Mouse (Mus musculus) limb, embryonic 14.5 days (tissue): Measurements from ENCODE around the gene Phlpp1. TPM values are rescaled to one million over a fixed set of nuclear protein-coding genes. Genes with fewer than 3 reads are reported as not detected.

Experiments
- ATAC-seq: fragments of 200-750 bp; cut with Nextera tagmentation; 2 replicates; pipeline ENCODE4 v1.8.0; 2017; ENCODE audit warnings: low read depth, moderate number of reproducible peaks, moderate TSS enrichment; ENCODE audit not compliant: low FRiP score
- DNase-seq: peaks from one replicate; pipeline ENCODE4 v3.0.0-alpha.2; 2015; ENCODE audit warnings: low spot score
- H3K27ac ChIP-seq: fragments of 300-500 bp; sonication (generic); replicated peaks from 2 replicates; pipeline ENCODE4 v1.5.1; 2014; ENCODE audit warnings: low read depth, mild to moderate bottlenecking, low read length, moderate library complexity, mixed read lengths
- H3K27me3 ChIP-seq: fragments of 300-500 bp; sonication (generic); 2 replicates; pipeline ENCODE4 v1.6.1; 2014; ENCODE audit warnings: low read length, mixed read lengths; ENCODE audit not compliant: control insufficient read depth, insufficient read depth
- H3K36me3 ChIP-seq: fragments of 300-500 bp; sonication (generic); 2 replicates; pipeline ENCODE4 v1.6.1; 2014; ENCODE audit warnings: mild to moderate bottlenecking, low read length, moderate library complexity, mixed read lengths; ENCODE audit not compliant: control insufficient read depth, insufficient read depth
- H3K4me1 ChIP-seq: fragments of 300-500 bp; sonication (generic); 2 replicates; pipeline ENCODE4 v1.6.1; 2014; ENCODE audit warnings: antibody characterized with exemption, low read length, mixed read lengths; ENCODE audit not compliant: control insufficient read depth, insufficient read depth
- H3K4me2 ChIP-seq: fragments of 300-500 bp; sonication (generic); replicated peaks from 2 replicates; pipeline ENCODE4 v1.6.1; 2014; ENCODE audit warnings: low read depth, mild to moderate bottlenecking, low read length, moderate library complexity; ENCODE audit not compliant: severe bottlenecking
- H3K4me3 ChIP-seq: fragments of 300-500 bp; sonication (generic); replicated peaks from 2 replicates; pipeline ENCODE4 v1.5.1; 2014; ENCODE audit warnings: low read length
- H3K9ac ChIP-seq: fragments of 300-500 bp; sonication (generic); 2 replicates; pipeline ENCODE4 v1.6.1; 2014; ENCODE audit warnings: mild to moderate bottlenecking, low read depth, low read length, moderate library complexity; ENCODE audit not compliant: severe bottlenecking
- H3K9me3 ChIP-seq: fragments of 300-500 bp; sonication (generic); 2 replicates; pipeline ENCODE4 v1.6.1; 2016; ENCODE audit warnings: low read length; ENCODE audit not compliant: control insufficient read depth
- POLR2A ChIP-seq: fragments of 200-500 bp; IDR thresholded peaks from 2 replicates; pipeline ENCODE4 v1.8.0; 2012; ENCODE audit warnings: inconsistent platforms, mild to moderate bottlenecking, moderate library complexity, borderline replicate concordance; ENCODE audit not compliant: insufficient read depth, insufficient read length; ENCODE audit errors: extremely low read depth
- WGBS: fragments of 180-500 bp; shearing (Covaris S2); extraction: QIAGEN DNeasy Blood & Tissue Kit; methylation state at CpG from one replicate; pipeline ENCODE4 v1.1.7; 2014; 5-methylcytosine and 5-hydroxymethylcytosine counted together
- polyA plus RNA-seq, 2 experiments: library from polyadenylated mRNA; depleted of rRNA in 1 of 2; stranded (reverse) in 1 of 2; unstranded in 1 of 2; fragments of >200 nt; fragmentation: Nextera tagmentation in 1 of 2; extraction: Ambion mirVana in 1 of 2; gene quantifications; 2 replicates each; pipeline versions ENCODE4 v1.2.1 to v1.2.3; 2012 to 2014

Gene Phlpp1
- polyA plus RNA-seq (2012; rRNA removed) (9.3 and 10.8 TPM in 2 replicates), polyA plus RNA-seq (2014; fragmentation: Nextera tagmentation; extraction: Ambion mirVana) (3.9 and 5.5 TPM in 2 replicates)

DNA sequence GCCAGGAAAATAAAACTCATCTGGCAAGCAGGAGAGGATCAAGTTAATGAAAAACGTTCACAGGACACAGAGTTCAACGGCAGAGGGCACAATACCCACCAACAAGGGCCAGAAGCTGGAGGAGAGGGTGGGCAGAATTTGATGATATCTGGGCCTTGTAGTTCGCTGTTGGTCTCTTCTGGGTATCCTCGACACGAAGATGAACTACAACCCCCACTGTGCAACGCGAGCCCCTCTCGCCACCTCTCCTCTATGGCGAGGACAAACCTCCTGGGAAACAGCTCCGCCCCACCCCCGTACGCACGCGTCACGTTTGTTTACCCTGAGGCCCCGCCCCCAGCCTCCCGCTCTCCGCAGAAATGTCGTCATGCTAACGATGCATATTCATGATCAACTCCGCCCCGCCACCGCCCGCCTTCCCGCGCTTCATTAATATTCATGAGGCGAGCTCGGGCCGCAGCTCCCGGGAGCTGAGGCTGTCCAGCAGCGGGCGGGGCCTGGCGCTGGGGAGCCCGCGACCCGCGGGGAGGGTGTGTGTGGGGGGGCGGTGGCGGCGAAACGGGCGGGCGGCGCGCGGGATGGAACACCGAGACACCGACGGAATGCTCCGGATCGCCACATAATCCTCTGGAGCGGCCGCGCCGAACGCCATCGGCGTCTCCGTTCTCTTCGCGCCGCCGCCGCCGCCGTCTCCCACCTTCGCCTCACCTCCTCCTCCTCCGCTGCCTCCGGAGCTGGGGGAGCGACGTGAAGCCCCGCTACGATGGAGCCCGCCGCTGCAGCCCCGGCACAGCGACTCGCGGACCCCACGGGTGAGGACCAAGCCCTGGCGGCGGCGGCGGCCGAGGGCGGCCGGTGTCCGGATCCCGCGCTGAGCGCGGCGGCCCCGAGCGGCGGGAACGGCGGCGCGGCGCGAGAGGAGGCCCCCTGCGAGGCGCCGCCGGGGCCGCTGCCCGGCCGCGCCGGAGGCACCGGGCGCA is at the start of gene Phlpp1:
Gene Phlpp1, plus strand, starts transcription at position 512 of the 980 bp plus-strand sequence.
- DNase-seq = peak; percentile 99
- H3K9ac ChIP-seq = peak within 1 kb of the TSS; percentile 84
- no peaks in the 10 kb centered on the region for H3K36me3 ChIP-seq
- no peaks in the 10 kb centered on the region for H3K27me3 ChIP-seq
- 0 out of 2 replicates have a peak, but pooled peaks have one; percentile 33 for TF ChIP-seq POLR2A
- H3K9me3 ChIP-seq = no peaks in the 10 kb centered on the region
- peak within 1 kb of the TSS; percentile 80 for H3K4me3 ChIP-seq
- 0% methylated on average over 35 of the region's 113 CpGs for WGBS
- H3K27ac ChIP-seq = peak within 1 kb of the TSS; percentile 83
- peak; percentile 98 for ATAC-seq
- peaks cover 26% of the 10 kb centered on the region for H3K4me1 ChIP-seq
- peak within 1 kb of the TSS; percentile 72 for H3K4me2 ChIP-seq

DNA sequence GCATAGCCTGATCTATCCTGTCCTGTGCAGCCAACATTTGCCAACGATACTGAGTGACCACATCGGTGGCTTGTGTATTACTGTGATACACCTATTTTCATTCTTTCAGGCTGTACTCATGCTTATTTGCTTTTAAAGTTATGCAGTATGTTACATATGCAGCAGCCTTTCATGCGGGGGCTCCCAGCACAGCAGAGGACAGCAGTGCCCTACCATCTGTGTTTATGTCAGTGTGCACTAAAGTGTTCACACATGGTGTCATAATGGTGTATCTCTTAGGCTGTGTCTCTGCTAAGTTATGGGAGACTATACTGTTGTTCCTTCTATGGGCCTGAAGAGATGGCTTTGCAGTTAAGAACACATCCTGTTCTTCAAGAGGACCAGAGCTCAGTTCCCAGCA is 45.0 kb upstream of the Phlpp1 start:
- Histone ChIP-seq H3K4me3 (no peak overlapping the region), H3K27me3 (no peaks in the 10 kb centered on the region), H3K9ac (no peak overlapping the region), H3K36me3 (no peaks in the 10 kb centered on the region), H3K4me1 (no peaks in the 10 kb centered on the region), H3K4me2 (no peak overlapping the region), H3K27ac (no peak overlapping the region), H3K9me3 (no peaks in the 10 kb centered on the region)
- DNase-seq = no peak
- TF ChIP-seq POLR2A = no peak
- WGBS = 87% methylated on average over 3 of the region's 3 CpGs
- ATAC-seq = no peak

DNA sequence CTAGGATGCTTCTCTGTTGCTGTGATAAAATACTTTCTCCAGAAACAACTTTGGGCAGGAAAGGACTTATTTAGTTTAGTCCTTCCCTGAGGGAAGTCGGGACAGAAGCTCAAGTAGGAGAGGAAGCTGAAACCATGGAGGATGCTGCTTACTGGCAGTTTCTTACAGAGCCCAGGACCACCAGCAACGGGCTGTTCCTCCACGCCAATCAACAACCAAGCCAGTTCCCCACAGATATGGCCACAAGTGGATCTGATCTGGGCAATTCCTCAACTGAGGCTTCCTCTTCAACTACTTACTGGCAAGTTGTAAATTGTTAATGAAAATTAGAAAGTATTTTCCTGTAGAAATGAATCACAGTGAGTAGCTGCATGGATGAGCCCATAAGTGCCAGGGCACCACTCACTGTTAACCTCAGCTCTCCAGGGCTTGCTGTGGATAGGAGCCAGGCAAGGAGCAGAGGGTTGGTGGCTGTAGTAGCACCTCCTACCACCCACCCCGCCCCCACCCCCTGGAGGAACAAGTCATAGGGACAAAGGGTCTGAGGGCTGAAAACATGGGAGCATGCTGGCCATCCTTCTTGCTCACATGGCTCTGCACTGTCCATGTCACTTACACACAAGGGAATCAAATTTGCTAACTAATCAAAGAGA is 39.7 kb upstream of the Phlpp1 start:
- Histone ChIP-seq H3K4me3 (no peak overlapping the region), H3K4me1 (no peaks in the 10 kb centered on the region), H3K9me3 (no peaks in the 10 kb centered on the region), H3K27ac (no peak overlapping the region), H3K9ac (no peak overlapping the region), H3K27me3 (no peaks in the 10 kb centered on the region), H3K4me2 (no peak overlapping the region), H3K36me3 (no peaks in the 10 kb centered on the region)
- no peak for TF ChIP-seq POLR2A
- 67% methylated on average over 4 of the region's 4 CpGs for WGBS
- DNase-seq (no peak), ATAC-seq (no peak)

DNA sequence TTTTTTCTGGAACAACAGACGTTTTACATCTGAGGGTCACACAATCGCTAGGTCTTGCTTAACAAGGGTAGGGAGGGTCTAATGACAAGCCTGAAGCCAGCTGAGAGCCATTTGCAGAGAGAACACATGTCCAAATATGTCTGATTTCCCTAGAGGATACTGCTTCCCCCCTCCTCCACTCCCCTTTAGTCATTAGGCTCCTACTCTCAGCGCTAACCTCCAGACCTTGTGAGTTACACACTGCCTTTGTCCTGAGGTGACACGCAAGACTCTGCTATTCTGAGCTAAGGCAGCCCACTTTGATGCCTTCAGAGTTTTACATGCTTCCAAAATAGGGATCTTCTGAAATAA is 39.2 kb upstream of the Phlpp1 start:
- ATAC-seq (no peak), DNase-seq (no peak)
- no peaks in the 10 kb centered on the region for H3K27me3 ChIP-seq
- no peak overlapping the region for H3K27ac ChIP-seq
- H3K36me3 ChIP-seq = no peaks in the 10 kb centered on the region
- no peak overlapping the region for H3K4me2 ChIP-seq
- TF ChIP-seq POLR2A = no peak
- H3K4me1 ChIP-seq = no peaks in the 10 kb centered on the region
- H3K9me3 ChIP-seq = no peaks in the 10 kb centered on the region
- H3K4me3 ChIP-seq = no peak overlapping the region
- H3K9ac ChIP-seq = no peak overlapping the region
- 36% methylated on average over 4 of the region's 4 CpGs for WGBS

- Histone ChIP-seq H3K4me3 (no peak overlapping the region), H3K9ac (no peak overlapping the region), H3K27ac (no peak overlapping the region), H3K9me3 (no peaks in the 10 kb centered on the region), H3K4me2 (no peak overlapping the region), H3K27me3 (no peaks in the 10 kb centered on the region), H3K36me3 (no peaks in the 10 kb centered on the region), H3K4me1 (no peaks in the 10 kb centered on the region)
- no peak for ATAC-seq
- DNase-seq = no peak
- no peak for TF ChIP-seq POLR2A
- WGBS = 81% methylated on average over 2 of the region's 2 CpGs
These were observed 32.9 kb upstream of the Phlpp1 start for GRCm38 (mm10) chr1:106138691-106139090.
